Mouse (Mus musculus) cortical plate, adult 2 months (tissue): ENCODE measurements at regions not wholly inside any gene's neighbourhood (a gene's known extent, or its start where the extent isn't known, plus 50 kb on each side); places are given as distances from the start of the nearest gene placed in this dataset.

ENCODE experiments used
- CTCF ChIP-seq: fragments of 200-500 bp; IDR thresholded peaks from 2 replicates; pipeline ENCODE4 v1.5.1; 2011; ENCODE audit warnings: mild to moderate bottlenecking, control low read depth, low read length; ENCODE audit not compliant: insufficient read depth; ENCODE audit errors: extremely low read depth
- POLR2A ChIP-seq: fragments of 200-500 bp; IDR thresholded peaks from 2 replicates; pipeline ENCODE4 v1.6.1; 2011; ENCODE audit warnings: mild to moderate bottlenecking, low read length, control low read depth; ENCODE audit not compliant: insufficient read depth; ENCODE audit errors: extremely low read depth

- no peak for TF ChIP-seq CTCF
- no peak for TF ChIP-seq POLR2A
Observed at GRCm38 (mm10) chr2:21963343-21964026, 263.8 kb upstream of the Myo3a start.
